Mouse (Mus musculus) gastrocnemius, postnatal 14 days (tissue): Measurements from ENCODE around the gene Lhfpl2. TPM values are rescaled to one million over a fixed set of nuclear protein-coding genes. Genes with fewer than 3 reads are reported as not detected.

Experiments
- DNase-seq: peaks from one replicate; pipeline ENCODE4 v3.0.0; 2021; ENCODE audit warnings: mixed read lengths
- intact Hi-C: fragments of 180-260 bp; cut with DNase I; formaldehyde crosslinking; loops from one replicate; pipeline ENCODE4 v1.15.1; 2025; ENCODE audit warnings: low total_unique reads
- total RNA-seq, 2 experiments: library from RNA; stranded (reverse); gene quantifications; 2 replicates each; pipeline ENCODE4 v1.2.3; 2021

Lhfpl2 gene
- total RNA-seq, 2 experiments from 2014 or later, result 10.7 to 19.2 TPM

GRCm38 (mm10) chr13:94064571-94064970, 7.0 kb downstream of the Lhfpl2 start:
- DNase-seq, result no peak
- intact Hi-C loops, result loop anchor here (10.0 kb wide), 1 partner anchor 270 kb away; no protein-coding TSS in a partner anchor

- intact Hi-C loops, result loop anchor here (10.0 kb wide), 1 partner anchor 271 kb away; no protein-coding TSS in a partner anchor
- no peak for DNase-seq
Observed at GRCm38 (mm10) chr13:94065276-94066050, 7.9 kb downstream of the Lhfpl2 start.

GRCm38 (mm10) chr13:94066626-94067275, 9.2 kb downstream of the Lhfpl2 start:
- intact Hi-C loops, result loop anchor here (10.0 kb wide), 1 partner anchor 272 kb away; no protein-coding TSS in a partner anchor
- no peak for DNase-seq

- intact Hi-C loops, result loop anchor here (10.0 kb wide), 1 partner anchor 274 kb away; no protein-coding TSS in a partner anchor
Observed at GRCm38 (mm10) chr13:94068308-94068707, 10.7 kb downstream of the Lhfpl2 start.

GRCm38 (mm10) chr13:94069421-94070307, 12.1 kb downstream of the Lhfpl2 start:
- DNase-seq, result no peak
- intact Hi-C loops, result loop anchor here (10.0 kb wide), 1 partner anchor 275 kb away; no protein-coding TSS in a partner anchor

More at GRCm38 (mm10) chr13:94068308-94068707, 10.7 kb downstream of the Lhfpl2 start:
- no peak for DNase-seq

GRCm38 (mm10) chr13:94070308-94070619, 12.7 kb downstream of the Lhfpl2 start:
- intact Hi-C loops, result no loop called here
- no peak for DNase-seq

GRCm38 (mm10) chr13:94070927-94071326, 13.3 kb downstream of the Lhfpl2 start:
- intact Hi-C loops, result no loop called here
- DNase-seq, result no peak

- intact Hi-C loops, result no loop called here
- no peak for DNase-seq
Observed at GRCm38 (mm10) chr13:94073046-94073715, 15.6 kb downstream of the Lhfpl2 start.

- DNase-seq, result no peak
- intact Hi-C loops, result no loop called here
Observed at GRCm38 (mm10) chr13:94073716-94074115, 16.1 kb downstream of the Lhfpl2 start.

- intact Hi-C loops, result no loop called here
- DNase-seq, result no peak
Observed at GRCm38 (mm10) chr13:94075181-94075580, 17.6 kb downstream of the Lhfpl2 start.

- intact Hi-C loops, result no loop called here
- DNase-seq, result no peak
Observed at GRCm38 (mm10) chr13:94077136-94078018, 19.8 kb downstream of the Lhfpl2 start.

GRCm38 (mm10) chr13:94083196-94083595, 25.6 kb downstream of the Lhfpl2 start:
- DNase-seq, result no peak
- intact Hi-C loops, result no loop called here

- intact Hi-C loops, result no loop called here
Observed at GRCm38 (mm10) chr13:94084220-94085126, 26.9 kb downstream of the Lhfpl2 start.

GRCm38 (mm10) chr13:94086090-94086808, 28.7 kb downstream of the Lhfpl2 start:
- DNase-seq, result no peak

More at GRCm38 (mm10) chr13:94084220-94085126, 26.9 kb downstream of the Lhfpl2 start:
- DNase-seq, result no peak

GRCm38 (mm10) chr13:94087061-94087460, 29.5 kb downstream of the Lhfpl2 start:
- no peak for DNase-seq
- intact Hi-C loops, result no loop called here

More at GRCm38 (mm10) chr13:94086090-94086808, 28.7 kb downstream of the Lhfpl2 start:
- intact Hi-C loops, result no loop called here

GRCm38 (mm10) chr13:94088788-94089187, 31.2 kb downstream of the Lhfpl2 start:
- DNase-seq, result no peak
- intact Hi-C loops, result no loop called here

GRCm38 (mm10) chr13:94089286-94089685, 31.7 kb downstream of the Lhfpl2 start:
- no peak for DNase-seq
- intact Hi-C loops, result no loop called here
